Mouse (Mus musculus): ENCODE measurements at regions not wholly inside any gene's neighbourhood (a gene's known extent, or its start where the extent isn't known, plus 50 kb on each side); places are given as distances from the start of the nearest gene placed in this dataset.

GRCm38 (mm10) chr2:103209512-103209981 is 93.5 kb downstream of the Ehf start:
- TF ChIP-seq POLR2A (IDR thresholded peaks at IDR 0.05; ENCODE audit: low read depth, low read length) = no peak
- TF ChIP-seq CTCF (IDR thresholded peaks at IDR 0.05; ENCODE audit: extremely low read depth, insufficient read length, insufficient replicate concordance, low read depth, low read length) = no peak
